Mouse (Mus musculus) cerebellum, adult 9-11 months (tissue): ENCODE measurements around the gene Hspb7.

Experiments used
- DNase-seq: peaks from one replicate; pipeline ENCODE4 v3.0.0; 2022

Gene Hspb7

DNA sequence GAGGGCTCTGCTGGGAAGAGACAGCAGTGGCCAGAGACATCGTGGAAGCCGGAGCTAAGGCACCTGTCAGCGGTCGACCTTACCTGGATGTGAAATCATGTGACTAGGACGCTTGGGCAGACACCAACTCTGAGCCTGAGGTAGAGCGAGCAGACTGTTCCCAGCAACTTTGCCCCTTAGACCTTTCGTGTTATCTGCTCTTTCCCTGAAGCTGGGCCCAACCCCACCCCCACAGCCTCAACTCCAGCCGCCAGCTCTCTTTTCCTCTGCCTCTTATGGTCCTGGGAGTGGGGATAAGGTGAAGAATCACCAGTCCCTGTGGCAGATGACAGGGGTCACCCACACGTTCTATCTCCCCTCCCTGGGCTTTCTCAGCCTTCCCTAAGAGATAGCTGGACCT, 307 bp downstream of the Hspb7 start:
- DNase-seq = no peak

DNA sequence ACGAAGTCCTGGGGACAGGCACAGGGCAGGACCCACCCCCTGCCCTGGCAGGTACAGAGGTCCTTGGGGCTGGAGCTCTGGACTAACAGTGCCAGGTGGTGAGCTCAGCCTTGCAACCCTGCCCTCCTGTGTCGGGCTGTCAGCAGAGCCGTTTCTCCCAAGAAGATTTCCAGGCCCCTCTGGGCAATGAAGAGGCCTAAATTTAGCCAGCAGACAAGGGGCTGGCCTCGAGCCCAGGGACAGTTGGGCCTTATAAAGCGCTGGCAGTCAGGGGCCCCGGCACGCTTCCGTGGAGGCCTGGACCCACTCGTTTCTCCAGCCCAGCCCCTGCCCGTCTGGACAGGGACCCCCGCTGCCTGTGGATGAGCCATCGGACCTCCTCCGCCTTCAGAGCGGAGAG, 844 bp downstream of the Hspb7 start:
- DNase-seq = peak; percentile 38

DNA sequence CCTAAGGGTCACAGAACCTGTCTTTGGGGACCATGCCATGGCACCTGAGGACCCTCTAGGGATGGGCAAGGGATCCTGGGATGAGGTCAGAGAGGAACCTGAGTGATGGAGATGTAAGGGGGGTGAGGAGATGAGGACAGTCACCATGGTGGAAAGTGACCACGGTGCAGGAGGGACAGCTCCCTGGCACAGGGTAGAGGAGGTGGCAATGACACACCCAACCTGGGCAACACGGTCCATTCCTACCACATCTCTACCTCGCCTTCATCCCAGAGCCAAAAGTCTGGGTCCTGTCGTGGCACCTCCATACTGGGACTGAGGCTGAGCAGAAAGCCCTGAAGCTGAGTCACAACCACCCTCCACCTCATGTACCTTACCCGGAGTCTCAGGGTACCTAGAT, 2.3 kb downstream of the Hspb7 start:
- DNase-seq = no peak

DNA sequence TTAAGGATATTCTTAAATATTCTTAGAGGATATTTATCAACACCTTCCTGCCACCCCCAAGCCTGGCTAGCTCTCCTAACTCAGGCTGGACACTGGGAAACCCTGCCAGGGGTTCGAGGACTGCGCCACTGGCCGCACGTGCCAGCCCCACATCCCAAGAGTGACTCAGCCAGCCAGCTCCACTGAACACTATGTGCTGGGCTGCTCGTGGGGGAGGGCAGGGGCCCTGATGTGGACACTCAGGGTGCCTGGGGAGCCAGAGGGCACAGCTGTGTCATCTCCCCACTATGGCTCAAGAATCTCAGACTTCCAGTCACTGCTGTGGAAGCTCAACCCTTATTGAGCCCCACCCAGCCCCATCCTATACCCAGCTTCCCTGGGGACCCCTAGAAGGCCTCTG, 2.7 kb downstream of the Hspb7 start:
- DNase-seq = no peak

DNA sequence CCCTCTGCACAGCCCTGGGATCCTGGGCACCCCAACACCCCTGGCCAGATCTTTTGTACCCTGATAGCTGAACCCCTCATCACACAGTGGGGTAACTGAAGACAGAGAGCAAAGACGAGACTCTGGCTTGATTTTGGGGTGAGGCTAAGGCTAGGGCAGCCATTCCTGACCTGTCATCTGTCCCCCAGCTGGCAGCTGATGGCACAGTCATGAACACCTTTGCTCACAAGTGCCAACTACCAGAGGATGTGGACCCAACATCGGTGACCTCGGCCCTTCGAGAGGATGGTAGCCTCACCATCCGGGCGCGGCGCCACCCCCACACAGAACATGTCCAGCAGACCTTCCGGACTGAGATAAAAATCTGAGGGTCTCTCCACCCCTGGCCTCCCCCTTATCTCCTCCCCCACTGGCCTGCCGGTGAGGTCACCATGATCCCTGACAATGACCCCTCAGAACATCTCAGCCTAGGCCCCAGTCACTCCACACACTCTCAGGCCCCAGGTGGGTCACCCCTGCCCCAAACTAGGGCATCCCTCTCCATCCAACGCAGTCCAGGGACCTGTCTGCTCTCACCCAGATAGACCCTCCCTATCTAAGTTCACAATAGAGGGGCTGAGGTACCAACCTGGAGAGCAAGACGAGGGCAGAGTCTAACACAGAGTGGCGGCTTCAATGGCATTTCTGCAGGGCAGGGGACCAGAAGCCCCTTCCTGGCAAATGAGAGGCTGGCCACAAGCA, 3.3 kb downstream of the Hspb7 start:
- no peak for DNase-seq

DNA sequence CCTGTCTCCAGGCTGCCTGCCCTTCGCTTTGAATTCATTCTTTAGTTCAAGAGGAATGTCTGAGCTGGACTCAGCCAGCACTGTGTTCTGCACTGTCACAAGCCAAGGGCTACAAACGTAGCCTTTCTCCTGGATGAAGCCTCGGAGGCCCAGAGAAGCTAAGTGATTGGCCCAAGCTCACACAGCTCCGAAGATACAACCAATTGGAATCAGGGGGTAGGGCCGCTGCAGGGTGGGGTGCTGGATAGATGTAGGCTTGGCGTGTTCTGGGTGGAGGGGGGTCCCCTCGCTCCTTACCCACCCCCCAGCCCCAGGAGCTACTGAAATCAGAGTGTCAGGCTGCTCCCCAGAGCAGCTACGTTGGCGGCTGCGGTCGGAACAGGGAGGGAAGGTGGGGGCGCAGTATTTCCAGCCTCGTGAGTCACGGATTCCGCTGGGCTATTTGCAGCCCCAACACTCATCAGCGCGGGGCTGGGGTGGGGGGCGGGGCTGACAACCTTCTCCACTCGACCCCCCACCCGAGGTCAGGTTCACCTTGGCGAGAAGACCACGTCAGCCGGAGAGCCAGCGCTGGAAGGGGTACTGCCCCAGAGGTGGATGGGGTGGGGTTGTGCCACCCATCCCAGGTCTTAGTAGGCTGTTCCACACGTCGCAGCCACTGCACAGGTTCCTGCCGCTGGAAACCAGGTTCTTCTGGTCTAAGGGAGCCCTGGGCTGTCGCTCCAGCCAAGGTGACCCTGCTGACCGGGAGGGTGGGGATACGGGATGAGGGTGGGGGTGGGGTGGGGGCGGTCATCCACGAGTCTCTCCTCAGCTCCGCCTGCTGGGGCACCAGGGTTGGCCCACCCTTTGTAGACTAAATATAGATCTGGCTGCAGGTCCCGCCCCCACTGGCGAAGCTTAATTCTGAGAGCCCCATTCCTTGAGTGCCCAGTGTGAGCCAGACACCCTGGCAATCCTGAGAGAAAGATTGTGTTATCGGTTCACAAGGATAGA, 5.2 kb downstream of the Hspb7 start:
- DNase-seq = peak; percentile 49

DNA sequence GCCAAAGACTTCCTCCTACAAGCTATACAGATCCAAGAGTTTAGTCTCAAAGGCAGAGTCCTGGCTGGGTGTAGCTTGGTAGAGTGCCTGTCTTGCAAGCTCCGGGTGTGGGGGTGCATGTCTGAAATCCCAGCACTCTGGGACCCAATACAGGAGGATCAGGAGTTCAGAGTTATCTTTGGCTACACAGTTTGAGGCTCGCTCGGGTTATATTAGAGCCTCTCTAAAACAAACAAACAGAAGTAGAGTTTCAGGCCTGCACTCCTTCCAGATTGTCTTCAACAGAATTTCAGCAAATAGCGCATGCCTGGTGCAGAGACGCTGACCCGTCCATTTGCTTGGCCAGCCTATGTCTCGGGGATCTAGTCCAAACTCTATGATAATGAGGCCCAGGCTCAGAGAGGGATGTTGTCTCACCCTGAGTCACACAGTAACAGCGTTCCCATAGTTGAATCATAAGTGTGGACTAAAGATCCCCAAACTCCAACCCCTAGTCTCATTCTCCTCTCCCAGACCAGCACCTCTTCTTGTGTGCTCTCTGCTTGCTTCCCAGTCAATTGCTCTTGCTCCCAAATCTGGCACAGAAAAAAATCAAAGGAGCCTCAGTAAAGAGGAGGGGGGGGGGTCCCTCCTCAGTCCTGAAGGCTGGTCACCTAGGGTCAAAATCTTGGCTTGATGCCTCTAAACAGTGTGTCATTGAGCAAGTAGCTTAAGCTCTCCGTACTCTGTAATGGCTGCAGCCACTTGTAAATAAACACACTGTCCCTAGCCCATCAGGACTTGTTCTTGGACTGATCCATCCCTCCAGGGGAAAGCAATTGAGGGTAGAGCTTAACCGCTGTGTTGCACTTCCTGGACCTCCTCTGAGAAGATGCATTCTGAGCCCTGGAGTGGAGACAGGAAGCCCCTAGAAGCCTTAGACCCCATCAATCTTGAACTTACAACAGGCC, 6.5 kb downstream of the Hspb7 start:
- DNase-seq = no peak

DNA sequence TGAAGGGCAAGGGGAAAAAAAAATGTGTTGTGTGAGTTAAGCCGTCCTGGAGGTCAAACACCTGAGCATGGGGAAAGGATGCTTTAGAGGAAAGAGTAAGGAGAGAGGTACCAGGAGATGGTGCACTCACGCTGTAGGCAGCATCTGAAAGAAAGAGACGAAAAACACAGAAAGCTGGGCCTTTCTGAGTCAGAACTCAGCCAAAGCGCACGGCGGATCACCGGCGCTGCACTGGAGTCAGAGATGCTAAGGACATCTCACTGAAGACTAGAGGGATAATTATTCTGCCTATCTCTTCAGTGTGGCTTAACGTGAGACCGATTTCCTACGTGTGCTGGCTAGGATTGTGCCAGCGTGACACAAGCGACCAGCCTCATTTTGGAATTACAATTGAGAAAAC, 7.3 kb downstream of the Hspb7 start:
- DNase-seq = no peak

DNA sequence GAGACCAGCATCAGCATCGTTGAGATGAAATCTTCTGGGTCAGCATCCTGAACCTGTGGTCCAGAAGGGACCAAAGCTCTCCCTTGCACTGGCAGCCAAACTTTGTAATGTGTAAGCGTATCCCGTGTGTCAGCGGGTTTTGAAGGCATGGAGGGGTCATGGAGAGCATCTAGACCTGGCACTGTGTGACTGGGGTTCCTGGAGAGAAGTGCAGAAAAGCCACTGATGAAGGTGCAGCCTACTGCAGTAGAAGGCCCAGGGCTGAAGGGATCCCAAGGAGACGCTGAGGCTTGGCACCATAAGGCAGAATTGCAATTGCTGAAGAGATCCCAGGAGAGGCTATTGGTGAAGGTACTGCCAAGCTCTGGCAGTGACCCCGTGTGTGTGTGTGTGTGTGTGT, 8.8 kb downstream of the Hspb7 start:
- no peak for DNase-seq

DNA sequence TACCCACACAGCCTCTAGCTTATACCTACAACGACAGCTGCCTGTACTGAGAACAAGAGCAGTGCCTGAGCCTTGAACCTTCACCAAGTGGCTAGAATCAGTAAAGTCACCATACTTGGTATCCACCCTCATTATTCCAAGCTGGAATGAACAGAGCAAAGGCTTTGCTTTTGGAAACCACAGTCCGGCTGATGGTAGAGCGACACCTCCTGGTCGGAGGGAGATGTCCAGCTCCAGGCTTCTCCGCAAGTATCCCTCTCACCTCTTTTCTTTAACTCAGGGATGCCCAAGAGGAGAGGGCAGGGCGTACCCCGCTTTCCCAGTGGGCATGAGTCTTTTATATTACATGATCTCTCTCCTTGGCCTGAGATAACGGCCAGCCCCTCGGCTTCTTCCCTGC, 9.3 kb downstream of the Hspb7 start:
- DNase-seq = no peak

DNA sequence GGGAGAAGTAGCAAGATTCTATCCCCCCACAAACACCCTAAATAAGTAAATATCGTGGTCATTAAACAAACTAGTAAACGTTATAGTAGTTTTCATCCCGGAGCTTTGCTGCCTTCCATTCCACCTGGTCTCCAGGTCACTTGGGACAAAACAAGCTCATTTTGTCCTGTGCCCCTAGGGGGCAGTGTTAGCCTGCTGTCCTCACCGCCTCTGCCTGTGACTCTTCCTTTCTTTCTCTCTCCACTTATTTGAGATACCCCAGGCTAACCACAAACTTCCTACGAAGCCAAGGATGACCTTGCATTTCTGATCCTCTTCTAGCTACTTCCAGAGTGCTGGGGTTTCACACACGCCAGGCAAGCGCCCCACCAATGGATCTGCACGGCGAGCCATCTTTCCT, 10.4 kb downstream of the Hspb7 start:
- peak; percentile 73 for DNase-seq

DNA sequence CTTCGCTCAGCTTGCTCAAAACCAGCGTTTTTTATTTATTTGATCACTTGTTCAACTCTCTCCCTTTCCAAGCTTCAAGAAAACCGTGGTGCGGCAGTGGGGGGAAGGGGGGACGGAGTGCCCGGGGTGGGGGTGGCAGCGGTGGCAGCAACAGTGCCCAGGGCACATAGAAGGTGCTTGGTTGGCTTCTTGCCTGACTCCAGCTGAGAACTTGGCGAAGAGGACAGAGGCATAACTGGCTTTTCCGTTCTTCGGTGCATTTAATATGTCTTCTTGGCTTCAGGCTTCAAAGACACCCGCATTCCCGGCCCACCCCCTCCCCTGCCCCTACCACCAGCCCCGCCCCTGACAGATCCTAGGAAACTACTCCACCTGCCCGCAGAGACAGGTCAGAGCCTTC, 12.1 kb downstream of the Hspb7 start:
- DNase-seq = no peak

DNA sequence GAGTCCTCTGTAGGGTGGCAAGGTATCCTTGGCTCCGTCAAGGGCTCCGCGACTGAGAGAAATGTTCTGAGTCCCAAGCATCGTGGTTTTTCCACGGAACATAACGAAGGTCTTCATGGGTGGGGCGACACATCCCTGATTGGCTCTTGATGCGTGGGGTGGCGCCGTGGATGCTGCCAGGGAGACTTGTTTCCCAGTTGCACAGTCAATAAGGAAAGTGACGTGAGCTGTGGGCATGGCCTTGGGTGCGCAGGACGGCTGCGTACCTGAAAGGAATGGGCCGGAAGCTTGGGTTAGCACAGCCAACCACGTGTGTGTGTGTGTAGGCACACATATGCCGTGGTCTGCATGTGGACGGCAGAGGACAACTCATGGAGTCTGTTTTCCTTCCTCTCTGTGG, 12.6 kb downstream of the Hspb7 start:
- DNase-seq = no peak

DNA sequence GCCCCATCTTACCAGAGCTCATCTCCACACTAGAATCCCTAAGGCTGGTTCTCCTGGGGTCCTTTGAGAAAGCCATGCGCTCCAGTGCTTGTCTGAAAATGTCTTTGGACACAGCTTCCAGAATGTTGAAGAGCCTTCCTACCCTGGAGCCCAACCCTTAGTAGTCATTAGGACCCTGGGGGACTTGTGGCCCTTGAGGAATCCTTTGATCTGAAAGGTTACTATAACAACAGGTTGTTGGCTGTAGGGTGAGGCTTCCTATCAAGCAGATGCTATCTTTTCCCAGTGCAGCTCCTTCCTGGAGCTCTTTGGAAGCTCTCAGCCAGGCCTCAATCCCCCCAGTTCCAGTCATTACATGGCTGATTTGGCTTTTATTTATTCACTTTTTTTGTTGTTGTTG, 15.4 kb downstream of the Hspb7 start, which contains the start of gene Srarp:
Gene Srarp (minus strand): TSS at position 132 of the 400 bp plus-strand sequence.
- DNase-seq = no peak

DNA sequence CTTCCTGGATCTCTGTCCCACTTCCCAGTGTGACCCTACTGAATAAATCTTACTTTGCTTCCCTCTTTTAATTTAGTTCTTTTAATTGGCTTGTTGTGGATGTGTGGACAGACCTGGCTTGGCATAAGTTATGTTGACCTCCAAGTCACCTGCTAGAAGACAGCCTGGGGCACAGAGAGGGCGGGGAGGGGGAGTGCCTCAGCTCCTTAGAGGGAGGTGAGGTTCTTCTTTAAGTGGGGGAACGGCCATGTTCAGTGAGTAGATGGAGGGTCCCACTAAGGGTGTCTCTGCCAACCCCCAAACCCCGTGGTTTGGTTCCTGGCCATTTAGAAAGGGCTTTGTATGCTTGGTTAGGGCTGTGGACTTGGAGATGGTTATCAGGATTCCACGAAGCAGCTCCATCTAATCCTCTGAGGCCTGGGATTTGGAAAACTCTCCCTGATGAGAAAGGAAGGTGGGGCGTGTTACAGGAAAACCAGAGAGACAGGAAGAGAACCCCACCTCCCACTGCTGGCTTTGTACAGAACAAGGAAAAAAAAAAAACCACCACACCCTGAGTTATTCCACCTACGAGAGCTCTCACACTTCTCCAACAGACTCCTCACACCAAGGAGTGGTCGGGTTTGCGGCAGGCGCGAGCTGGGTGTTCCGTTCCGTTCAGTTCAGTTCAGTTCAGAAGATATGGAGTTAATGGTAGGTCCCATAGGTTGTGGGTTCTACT, 18.7 kb downstream of the Hspb7 start:
- DNase-seq = no peak

DNA sequence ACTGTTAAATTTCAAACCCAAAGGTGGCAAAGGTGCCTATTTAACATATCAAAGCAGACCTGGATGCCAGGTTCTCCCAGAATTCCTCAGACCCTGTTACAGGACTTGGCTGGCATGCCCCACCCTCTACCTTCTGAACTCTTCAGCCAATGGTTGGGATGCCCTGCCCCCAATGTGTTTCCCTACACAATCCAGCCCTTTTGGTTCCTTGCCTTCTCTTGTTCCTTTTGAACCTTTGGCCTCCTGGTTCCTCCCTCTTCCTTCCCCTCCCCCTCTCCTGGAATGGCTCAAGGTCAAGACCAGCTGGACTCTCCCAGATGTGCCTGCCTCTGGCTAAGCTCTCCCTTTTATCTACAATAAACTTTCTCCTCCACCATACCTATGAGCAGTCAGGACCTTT, 20.3 kb downstream of the Hspb7 start:
- DNase-seq = no peak

DNA sequence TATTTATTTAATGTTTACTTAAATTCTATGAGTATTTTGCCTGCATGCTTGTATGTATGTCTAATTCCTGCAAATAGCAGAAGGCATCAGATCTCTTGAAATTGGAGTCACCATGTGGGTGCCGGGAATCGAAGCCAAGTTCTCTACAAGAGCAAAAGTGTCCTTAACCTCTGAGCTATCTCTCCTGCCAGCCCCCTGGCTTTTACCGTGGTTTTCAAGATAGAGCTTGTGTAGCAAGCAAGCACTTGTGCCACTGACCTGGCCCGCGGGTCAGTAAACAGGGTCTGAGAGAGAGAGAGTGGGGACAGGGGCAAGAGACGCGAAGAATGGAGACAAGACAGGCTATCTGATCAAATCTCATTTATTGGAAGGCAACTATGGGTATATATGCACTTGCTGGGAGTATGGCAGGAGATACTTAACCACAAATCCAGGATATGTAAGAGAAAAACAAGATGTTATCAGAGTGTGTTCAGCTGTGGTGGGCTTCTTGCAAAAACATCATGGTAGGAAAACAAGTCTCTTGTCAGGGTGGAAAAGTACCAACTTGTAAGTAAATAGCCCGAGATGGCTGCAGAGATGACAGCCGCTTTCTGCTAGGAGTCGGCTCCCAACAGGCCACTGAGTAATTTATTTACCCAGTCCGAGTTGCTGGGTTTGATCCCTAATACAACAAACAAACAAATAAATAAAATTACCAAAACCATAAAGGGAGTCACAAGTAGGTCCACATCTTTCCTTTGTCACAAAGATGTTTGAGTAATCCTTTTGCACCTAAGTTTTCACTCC, 23.3 kb downstream of the Hspb7 start:
- DNase-seq = no peak

DNA sequence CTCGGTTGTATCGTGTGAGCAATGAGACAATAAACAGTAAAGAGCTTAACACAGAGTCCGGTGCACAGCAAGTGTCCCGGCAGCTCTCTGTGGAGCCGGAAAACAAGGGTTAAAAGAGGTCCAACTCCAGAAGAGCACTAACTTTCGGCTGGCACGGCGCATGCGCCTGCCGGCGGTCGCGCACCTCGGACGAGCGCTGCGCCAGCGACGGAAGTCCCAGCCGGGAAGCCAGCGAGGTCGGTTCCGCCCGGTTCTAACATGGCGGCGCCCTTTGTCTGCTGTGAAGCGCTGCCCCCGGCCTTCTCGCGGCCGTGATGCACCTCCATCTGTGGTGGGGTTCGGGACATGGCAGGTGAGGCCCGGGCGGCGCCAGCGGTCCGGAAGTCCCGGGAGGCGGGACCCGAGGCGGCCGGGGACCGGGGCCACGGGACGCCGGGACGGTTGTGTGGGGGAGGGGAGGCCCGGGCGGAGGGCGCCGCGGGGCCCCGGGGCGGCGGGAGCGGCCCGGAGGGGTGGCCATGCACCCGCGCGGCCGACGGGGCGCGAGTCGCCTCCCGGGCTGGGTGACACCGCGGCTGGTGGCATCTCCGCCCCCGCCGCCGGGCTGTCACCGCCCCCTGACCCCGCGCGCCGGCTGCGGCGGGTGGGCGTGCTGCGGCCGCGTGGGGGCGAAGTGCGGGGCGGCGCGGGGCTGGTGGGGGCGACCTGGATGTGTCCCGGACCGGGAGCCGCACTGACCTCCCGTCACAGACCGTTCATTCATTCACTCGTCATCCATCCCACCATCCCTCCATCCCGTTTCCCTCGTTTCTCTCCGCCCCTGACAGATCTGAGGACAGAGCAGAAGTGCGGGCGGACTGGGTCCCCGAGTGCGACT, 24.1 kb downstream of the Hspb7 start, which contains the start of gene Zbtb17:
Gene Zbtb17 (plus strand): TSS at position 204 of the 877 bp plus-strand sequence.
- peak; percentile 87 for DNase-seq

DNA sequence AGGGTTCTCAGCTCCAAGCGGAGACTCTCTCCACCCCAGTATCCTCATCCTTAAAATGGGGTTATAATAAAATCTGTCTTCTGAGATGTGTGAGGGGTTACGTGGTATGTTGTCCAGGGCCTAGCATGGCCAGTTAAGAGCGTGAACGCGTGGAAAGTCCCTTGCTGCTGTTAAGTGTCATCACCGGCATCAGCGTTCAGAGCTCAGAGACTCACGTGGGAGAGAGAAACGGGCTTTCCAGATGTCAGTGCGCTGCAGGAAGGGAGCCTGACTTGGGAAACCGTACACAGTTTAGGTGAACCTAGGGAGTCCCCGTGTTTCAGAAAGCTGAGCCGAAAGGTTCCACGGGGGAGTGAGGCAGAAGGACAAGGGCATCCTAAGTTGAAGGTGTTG, 24.7 kb downstream of the Hspb7 start:
- DNase-seq = no peak

DNA sequence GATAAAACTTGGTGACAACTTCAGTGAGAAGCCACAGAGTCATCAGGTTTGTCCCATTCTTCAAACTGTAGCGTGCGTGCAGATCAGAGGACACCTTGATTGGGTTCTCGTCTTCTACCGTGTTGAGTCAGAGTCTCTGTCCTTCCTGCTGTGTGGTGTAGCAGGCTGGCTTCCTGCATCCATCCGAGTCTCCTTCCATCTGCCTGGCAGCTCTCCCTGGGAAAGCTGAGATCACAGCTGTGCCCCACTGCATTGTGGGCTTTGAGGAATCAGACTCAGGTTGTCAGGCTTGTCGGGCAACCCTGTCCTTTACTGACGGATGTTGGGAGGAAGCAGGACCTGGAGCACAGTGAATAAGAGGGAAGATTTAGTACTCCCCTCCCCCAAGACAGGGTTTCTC, 25.6 kb downstream of the Hspb7 start:
- DNase-seq = no peak
